Mouse (Mus musculus) urinary bladder, adult 2 months (tissue): Measurements from ENCODE around the gene Ttc27. TPM values are rescaled to one million over a fixed set of nuclear protein-coding genes. Genes with fewer than 3 reads are reported as not detected.

Experiments
- DNase-seq: peaks from one replicate; pipeline ENCODE4 v3.0.0; 2022; ENCODE audit warnings: low spot score
- polyA plus RNA-seq: library from polyadenylated mRNA; depleted of rRNA; stranded (reverse); fragments of >200 nt; gene quantifications from 2 replicates; pipeline ENCODE4 v1.2.3, GENCODE M21; 2012

The Ttc27 gene
- polyA plus RNA-seq, 1 experiment, result 17.0 TPM

DNA sequence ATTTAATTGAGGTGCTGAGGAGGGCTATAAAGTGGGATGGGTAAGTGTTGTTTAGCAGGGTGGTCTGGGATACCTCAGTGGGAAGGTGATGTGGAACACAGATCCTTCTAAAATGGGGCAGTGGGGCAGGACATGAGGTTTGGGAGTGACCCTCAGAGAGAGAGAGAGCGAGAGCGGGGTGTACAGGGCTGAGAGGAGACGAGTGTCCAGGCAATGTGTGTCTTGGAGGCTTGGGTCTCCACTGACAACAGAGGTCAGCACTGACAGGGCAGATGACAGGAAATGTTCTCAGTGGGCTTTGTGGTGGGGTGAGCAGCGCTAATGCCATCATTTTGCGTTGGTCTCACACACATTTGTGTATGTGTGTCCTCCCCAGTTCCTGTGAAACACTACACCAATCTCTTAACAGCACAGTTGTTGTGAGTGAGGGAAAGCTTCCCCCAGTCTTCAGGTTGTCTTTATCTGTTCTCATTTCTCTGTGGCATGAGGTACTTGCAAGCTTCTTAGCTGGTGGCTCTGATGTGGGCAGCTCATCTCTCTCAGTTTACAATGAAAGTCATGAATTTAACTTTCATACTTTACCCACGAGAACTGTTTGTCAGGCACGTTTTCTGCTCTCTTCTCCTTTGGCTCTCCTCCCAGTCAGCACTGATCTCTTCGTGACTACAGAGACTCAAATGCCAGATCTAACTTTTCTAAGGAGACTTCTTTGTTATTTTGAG lies 35.5 kb downstream of the Ttc27 start:
- DNase-seq, result no peak

DNA sequence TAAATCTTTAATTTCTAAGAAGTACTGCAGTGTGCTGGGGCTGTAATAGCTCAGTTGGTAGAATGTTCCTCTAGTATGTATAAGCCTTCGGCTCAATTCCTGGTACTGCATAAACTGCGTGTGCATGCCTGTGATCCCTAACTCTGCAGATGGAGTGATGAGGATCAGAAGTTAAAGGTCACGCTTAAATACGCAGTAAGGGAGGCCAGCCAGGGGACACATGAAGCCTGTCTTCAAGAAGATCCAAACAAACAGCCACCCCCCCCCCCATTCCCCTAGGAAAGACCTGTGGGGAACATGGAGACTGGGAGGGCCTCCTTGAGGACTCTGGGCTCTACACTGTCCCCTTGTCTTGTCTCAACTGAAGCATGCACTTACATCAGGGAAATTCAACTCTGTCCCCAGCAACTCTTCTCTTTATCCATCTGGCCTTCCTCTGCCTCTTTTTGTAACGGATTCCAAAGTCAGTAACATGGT lies 36.1 kb downstream of the Ttc27 start:
- no peak for DNase-seq

DNA sequence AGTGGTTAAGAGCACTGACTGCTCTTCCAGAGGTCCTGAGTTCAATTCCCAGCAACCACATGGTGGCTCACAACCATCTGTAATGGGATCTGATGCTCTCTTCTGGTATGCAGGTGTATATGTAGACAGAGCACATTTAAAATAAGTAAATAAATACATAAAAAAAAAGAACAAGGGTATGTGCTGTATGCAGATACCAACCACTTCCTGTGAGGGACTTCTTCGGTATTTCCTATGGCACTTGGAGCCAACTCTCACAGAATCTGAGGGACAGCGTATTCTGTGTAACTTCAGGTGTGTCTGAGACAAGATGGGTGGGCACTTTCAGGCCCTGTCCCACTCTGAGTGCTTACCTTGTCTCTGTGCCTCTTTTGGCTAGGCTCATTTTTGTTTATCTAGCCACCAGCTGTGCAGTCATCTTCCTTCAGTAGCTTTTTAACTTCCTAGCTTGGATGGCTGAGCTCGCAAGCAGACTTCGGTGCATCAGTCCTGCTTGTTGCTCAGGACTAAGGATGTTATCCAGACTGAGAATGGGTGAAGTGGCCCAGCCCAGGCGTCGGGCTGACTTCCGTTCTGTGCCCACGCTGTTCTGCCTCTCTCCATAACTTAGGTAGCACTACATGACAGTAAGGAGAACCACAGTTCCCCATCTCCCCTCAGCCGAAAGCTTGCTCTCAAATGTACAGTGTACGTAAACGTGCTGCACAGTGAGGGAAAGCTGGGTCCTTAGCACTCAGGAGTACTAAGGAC lies 37.0 kb downstream of the Ttc27 start:
- DNase-seq, result no peak

GRCm38 (mm10) chr17:74769390-74769811 lies 51.9 kb downstream of the Ttc27 start:
- no peak for DNase-seq

GRCm38 (mm10) chr17:74772364-74772763 lies 54.8 kb downstream of the Ttc27 start:
- DNase-seq, result no peak

DNA sequence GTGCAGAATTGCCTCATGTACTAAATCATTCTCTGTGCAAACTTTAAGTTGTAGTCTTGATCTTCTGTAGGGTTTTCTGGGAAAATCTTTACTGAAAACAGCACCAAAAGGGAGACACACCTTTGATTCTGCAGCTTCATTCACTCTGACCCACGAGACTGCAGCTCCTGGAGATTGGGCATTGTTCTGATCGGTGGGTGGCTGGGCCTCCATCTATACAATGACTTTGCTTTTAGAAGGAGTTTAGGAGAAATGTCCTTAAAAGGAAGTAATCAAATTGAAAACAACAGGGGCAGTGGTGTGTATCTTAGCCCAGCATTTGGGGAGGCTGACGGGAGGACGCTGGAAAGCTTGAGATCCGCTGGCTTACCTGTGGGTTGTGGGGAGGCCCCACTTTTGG lies 56.0 kb downstream of the Ttc27 start:
- no peak for DNase-seq

DNA sequence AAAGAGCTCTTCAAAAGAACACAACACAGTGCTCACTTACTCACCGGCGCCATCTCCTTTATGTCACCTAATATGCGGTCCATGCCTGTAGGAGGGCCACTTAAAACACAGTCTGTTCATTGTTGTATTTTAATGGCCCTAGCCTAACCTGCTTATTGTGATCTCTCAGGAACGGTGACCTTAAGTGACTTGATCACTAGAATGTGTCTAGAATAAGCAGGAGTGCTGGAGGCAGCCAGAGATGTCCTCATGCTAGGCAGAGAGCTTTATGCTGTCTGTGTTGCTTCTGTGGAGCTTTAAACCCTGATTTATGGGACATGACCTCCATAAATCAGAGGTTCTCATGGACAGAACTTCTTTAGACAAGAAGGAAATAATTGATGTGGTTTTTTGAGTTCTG lies 62.6 kb downstream of the Ttc27 start:
- DNase-seq, result no peak

DNA sequence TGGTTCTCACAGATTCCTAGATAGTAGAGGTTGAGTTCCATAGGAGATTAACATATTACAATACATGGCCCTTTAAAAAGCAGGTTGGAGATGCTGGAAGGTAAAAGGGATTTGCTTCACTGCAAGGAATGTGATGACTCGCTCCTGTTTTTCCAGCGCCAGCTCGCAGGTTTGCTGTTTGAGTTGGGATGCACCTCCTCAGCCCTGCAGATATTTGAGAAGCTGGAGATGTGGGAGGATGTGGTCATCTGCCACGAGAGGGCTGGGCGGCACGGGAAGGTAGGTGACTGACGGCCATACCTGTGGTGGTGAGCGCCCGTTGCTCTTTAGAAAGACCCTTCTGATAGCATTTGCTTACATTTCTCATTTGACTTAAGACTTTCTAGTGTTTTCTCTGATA lies 63.1 kb downstream of the Ttc27 start:
- no peak for DNase-seq

DNA sequence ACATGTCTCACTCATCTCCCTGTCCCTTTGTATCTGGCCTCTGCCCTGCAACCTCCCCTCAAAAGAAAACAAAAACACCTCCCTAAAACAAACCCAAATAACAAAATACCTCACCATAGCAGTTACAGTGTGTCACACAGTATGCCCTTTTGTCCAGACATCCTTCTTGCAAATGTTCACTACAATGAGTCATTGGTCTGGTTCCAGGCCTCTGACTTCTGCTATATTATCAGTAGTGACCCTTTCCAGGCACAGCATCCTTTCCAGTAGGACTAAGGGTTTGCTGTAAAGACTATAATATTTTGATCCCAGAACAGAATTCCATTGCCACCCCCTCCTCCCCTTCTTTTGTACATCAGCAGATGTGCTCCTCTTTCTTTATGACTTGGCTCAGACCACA lies 64.4 kb downstream of the Ttc27 start:
- no peak for DNase-seq

- DNase-seq, result no peak
Measured at GRCm38 (mm10) chr17:74785586-74785985, 68.1 kb downstream of the Ttc27 start.

DNA sequence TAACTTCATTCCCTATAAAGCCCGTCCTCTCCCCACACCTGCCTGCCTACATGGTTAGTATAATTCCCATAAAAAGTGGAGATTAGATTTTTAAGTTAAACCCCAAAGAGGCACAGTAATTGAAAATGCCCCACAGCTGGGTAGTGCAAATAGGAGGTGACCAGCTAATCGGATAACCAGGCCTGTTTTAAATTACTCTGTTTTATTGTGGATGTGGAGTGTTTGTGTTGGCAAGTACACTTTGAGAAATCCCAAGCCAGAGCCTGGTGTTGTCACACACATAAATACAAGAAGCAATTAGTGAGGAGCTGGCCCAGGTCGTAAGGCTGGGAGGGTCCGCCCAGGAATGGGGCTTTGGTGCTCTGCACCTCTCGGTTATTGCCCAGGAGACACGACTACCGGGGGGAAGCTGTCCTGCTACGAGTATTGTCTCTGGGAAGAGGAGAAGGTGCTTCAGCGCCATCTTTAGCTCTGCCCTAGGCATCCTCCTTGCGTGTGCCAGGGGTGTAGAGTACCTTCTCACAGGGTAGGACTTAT lies 68.7 kb downstream of the Ttc27 start:
- no peak for DNase-seq

GRCm38 (mm10) chr17:74796023-74796699 lies 78.6 kb downstream of the Ttc27 start:
- no peak for DNase-seq

GRCm38 (mm10) chr17:74799865-74800264 lies 82.3 kb downstream of the Ttc27 start:
- no peak for DNase-seq

GRCm38 (mm10) chr17:74802765-74803164 lies 85.2 kb downstream of the Ttc27 start:
- no peak for DNase-seq

DNA sequence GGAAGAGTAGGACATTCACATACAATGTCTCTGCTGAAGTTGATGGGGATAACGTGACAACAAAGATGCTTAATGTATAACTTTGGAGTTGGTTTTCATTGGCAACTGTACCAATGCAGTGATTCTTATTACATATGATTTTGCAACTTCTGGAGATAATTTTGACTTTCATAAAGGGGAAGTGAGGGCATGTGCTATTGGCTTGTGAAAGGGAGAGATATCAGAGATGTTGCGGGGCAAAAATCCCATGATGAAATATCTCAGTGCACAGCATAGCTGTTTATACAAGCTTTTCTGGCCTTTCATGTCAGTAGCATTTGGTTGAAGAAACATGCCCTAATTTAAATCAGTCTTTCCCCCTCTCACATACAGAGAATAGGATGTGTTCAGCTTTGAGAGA lies 86.3 kb downstream of the Ttc27 start:
- DNase-seq, result no peak

- DNase-seq, result no peak
Measured at GRCm38 (mm10) chr17:74804321-74804930, 86.9 kb downstream of the Ttc27 start.

DNA sequence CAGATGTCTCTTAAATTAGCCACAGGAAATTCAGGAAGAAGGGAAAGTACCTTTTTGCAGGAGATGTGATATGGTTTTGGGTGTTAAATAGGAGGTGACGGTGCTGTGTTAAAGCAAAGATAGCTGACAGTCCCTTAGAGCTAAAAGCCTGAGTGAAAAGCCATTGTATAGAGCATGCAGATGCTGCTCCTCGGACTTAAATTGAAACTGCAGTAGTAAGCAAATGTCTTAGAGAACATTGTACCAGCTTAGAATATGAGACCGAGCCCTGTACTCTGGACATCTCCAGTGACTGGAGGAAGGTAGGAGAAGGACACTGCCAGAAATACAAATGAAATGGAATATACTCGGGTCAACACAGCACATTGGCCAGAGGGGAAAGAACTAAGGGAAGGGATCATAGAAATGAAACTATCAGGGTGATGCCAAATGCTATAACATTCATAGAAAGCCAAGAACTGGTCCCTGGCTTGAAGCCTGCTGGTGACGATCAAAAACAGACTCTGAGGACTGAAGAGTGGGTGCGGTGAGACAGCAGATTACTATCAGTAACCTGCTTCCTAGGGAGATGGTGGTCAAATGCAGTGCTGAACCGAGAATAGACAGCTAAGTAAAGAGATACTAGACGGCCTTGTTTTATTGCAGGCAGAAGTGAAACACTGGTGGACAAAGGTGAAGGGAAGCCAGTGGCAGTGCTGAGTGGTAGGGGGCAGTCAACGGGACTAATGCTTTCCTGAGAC lies 90.1 kb downstream of the Ttc27 start:
- DNase-seq, result no peak

- DNase-seq, result no peak
Measured at GRCm38 (mm10) chr17:74808330-74808729, 90.8 kb downstream of the Ttc27 start.

DNA sequence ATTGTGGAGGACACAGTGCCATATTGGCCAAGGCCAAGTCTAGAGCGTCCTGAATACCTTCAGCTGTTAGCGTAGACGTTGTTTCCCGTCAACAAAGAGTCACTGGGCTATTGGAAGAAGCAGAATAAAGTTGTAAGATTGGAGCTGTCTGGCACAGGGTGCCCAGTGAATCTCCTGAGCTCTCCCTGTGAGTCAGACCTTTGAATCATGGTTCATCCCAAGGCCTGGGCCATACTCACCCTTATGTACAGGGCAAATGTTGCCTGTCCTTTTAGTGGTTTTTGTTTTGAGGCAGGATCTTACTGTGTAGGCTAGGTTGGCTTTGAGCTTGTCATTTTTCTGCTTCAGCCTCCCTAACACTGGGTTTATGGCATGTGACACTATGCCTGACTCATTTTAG lies 91.4 kb downstream of the Ttc27 start:
- no peak for DNase-seq

DNA sequence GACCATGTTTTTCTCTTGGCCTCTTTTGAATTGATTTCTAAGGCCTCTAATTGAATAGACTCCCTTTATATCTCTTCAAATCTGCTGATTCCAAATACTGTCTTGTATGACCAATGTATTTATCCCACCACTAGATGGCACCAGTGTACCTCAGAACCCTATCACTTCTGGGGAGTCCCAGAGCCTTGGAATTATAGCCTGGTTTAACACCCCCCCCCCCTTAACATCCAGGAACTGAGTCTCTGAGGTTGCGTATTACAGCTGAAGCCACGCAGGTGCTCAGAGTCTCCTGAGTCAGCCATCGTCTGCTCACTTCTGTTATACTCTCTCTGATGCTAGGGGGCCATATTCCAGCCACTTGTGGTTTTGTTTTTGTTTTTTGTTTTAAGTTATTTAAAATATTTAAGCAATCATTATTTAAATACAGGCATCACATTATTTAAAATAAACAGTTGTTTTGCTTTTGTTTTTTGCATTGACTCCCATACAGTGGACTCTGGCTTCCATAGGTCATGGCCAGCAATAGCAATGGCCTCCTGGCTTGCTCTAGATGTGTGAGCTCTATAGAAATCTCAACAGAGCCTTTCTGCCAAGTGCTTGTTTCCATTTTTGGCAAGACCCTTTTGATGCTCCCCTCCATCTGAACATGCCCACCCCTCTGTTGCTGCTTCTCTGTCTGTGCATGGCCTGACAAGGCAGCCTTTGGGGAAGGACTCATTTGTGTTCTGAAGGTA lies 93.5 kb downstream of the Ttc27 start:
- no peak for DNase-seq

DNA sequence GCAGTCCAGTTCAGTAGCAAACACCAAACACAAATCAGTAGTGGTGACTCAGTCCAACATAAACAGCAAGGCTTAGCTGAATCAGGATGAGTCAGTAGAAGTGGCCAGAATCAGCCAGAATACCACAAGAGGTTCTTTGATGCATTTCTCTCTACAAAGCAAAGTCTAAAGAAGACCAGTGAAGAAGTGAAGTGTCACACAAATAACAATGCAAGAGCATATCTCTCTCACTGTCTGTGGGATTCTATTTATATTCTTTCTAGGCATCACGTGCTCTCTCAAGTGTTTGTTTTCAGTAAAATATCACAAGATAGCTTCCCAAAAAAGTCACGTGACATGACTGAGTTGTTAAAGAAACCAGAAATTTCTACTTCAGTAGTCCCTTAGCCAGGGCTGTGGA lies 102.2 kb downstream of the Ttc27 start:
- DNase-seq, result no peak
